Mouse (Mus musculus) myocyte (in vitro differentiated cells): ENCODE measurements around the gene Eefsec. TPM values are rescaled to one million over a fixed set of nuclear protein-coding genes. Genes with fewer than 3 reads are reported as not detected.
A peak's percentile ranks its signal among the peaks of the same experiment; 100 is the strongest.

Experiments used
- H3K27me3 ChIP-seq: one replicate; pipeline ENCODE4 v1.6.1; 2011; ENCODE audit not compliant: control insufficient read depth, insufficient read depth, insufficient read length
- H3K36me3 ChIP-seq: one replicate; pipeline ENCODE4 v1.6.1; 2011; ENCODE audit not compliant: control insufficient read depth, insufficient read depth
- H3K4me2 ChIP-seq: one replicate; pipeline ENCODE4 v1.6.1; 2011; ENCODE audit warnings: low read depth, control low read depth
- H3K4me3 ChIP-seq: one replicate; pipeline ENCODE4 v1.5.1; 2011; ENCODE audit warnings: mild to moderate bottlenecking, control low read depth, moderate library complexity
- H3K79me2 ChIP-seq: one replicate; pipeline ENCODE4 v1.6.1; 2011; ENCODE audit not compliant: control insufficient read depth, insufficient read depth
- H3ac ChIP-seq: one replicate; pipeline ENCODE4 v1.6.1; 2011; ENCODE audit not compliant: control insufficient read depth, insufficient read length
- CEBPB ChIP-seq: IDR thresholded peaks from 2 replicates; pipeline ENCODE4 v1.6.1; 2011; ENCODE audit warnings: mild to moderate bottlenecking, moderate library complexity; ENCODE audit not compliant: poor library complexity, insufficient read depth, severe bottlenecking
- E2F4 ChIP-seq: IDR thresholded peaks from one replicate; pipeline ENCODE4 v1.6.1; 2011; ENCODE audit warnings: mild to moderate bottlenecking, control low read depth, moderate library complexity; ENCODE audit not compliant: insufficient read depth
- MAX ChIP-seq: IDR thresholded peaks from one replicate; pipeline ENCODE4 v1.6.1; 2011; ENCODE audit warnings: low read depth, mild to moderate bottlenecking, control low read depth
- MYOD1 ChIP-seq, 3 experiments: IDR thresholded peaks; one replicate each; pipeline ENCODE4 v1.6.1; 2011; ENCODE audit warnings: control low read depth in 2 of 3, low read depth in 2 of 3, mild to moderate bottlenecking in 2 of 3, moderate library complexity in 1 of 3; ENCODE audit not compliant: insufficient read length in 2 of 3, control insufficient read depth in 1 of 3
- MYOG ChIP-seq, 3 experiments: IDR thresholded peaks; one replicate each; pipeline ENCODE4 v1.6.1; 2011; ENCODE audit warnings: control low read depth in 2 of 3, low read depth in 2 of 3, mild to moderate bottlenecking in 2 of 3; ENCODE audit not compliant: insufficient read length in 2 of 3, control insufficient read depth in 1 of 3, insufficient read depth in 1 of 3
- POLR2A ChIP-seq: IDR thresholded peaks from one replicate; pipeline ENCODE4 v1.6.1; 2011; ENCODE audit warnings: low read depth, mild to moderate bottlenecking, control low read depth, moderate library complexity; ENCODE audit not compliant: insufficient read length
- POLR2AphosphoS2 ChIP-seq: IDR thresholded peaks from one replicate; pipeline ENCODE4 v1.6.1; 2011; ENCODE audit warnings: low read depth, control low read depth; ENCODE audit not compliant: insufficient read length
- REST ChIP-seq: IDR thresholded peaks from one replicate; pipeline ENCODE4 v1.6.1; 2011; ENCODE audit warnings: mild to moderate bottlenecking, control low read depth, moderate library complexity; ENCODE audit not compliant: insufficient read depth, insufficient read length
- SRF ChIP-seq: IDR thresholded peaks from one replicate; pipeline ENCODE4 v1.6.1; 2011; ENCODE audit warnings: low read depth; ENCODE audit not compliant: control insufficient read depth, insufficient read length
- TCF12 ChIP-seq: IDR thresholded peaks from one replicate; pipeline ENCODE4 v1.6.1; 2011; ENCODE audit warnings: mild to moderate bottlenecking, control low read depth; ENCODE audit not compliant: poor library complexity, insufficient read depth, severe bottlenecking
- TCF3 ChIP-seq: IDR thresholded peaks from one replicate; pipeline ENCODE4 v1.6.1; 2011; ENCODE audit warnings: low read depth, control low read depth; ENCODE audit not compliant: insufficient read length
- USF1 ChIP-seq: IDR thresholded peaks from one replicate; pipeline ENCODE4 v1.6.1; 2011; ENCODE audit warnings: low read depth, mild to moderate bottlenecking, control low read depth, moderate library complexity
- polyA plus RNA-seq: library from polyadenylated mRNA; unstranded; fragments of >200 nt; fragmentation: generic; extraction: Trizol; gene quantifications from one replicate; pipeline ENCODE4 v1.2.1, GENCODE M21; 2012; ENCODE audit warnings: missing spikeins

Eefsec gene
- polyA plus RNA-seq, 1 experiment = 14.5 TPM

DNA sequence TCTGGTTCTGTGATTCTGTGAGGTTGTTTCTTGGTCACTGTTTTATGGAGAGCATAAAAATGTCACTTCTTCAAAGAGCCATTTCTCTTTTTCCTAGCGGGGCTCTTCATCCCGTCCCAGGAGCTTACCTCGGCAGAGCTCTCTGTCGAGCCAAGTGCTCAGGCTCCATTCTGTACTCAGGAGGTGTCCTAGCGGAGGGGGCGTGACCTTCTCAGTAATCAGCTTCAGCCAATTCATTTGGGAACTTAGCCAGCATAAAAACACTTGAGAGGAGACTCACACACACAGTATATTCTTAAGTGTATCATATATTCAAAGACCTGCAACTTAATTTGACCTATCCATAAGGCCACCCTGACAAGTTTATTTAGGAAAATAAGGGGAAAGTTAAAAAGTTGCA is 34.1 kb upstream of the Eefsec start:
- TF ChIP-seq TCF12 = no peak
- no peak for TF ChIP-seq TCF3
- no peak for TF ChIP-seq MYOG (IDR thresholded peaks at IDR 0.05; ENCODE audit: control insufficient read depth in 1 of 3, insufficient read depth in 1 of 3, insufficient read length in 2 of 3, low read depth in 2 of 3)
- TF ChIP-seq SRF = no peak
- Histone ChIP-seq H3K79me2 (no peaks in the 10 kb centered on the region), H3K4me3 (no peak overlapping the region), H3K36me3 (peaks cover 20% of the 10 kb centered on the region), H3ac (no peak overlapping the region), H3K4me2 (no peak overlapping the region), H3K27me3 (no peaks in the 10 kb centered on the region)

DNA sequence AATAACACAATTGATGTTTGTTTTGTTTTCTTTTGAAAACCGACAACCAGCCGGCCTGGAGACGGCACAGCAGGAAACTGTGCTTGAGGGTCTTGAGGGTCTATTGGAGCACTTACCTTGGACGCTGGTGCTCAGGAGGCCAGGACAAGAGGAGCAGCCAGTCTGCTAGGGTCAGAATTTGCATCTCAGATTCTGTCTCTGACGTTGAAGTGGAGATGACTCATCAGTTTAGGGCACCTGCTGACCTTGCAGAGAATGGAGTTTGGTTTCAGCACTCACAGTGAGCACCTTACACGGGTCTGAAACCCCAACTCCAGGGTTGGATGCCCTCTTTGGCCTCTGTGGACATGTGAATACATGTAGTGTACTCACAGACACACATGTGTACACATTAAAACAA is 23.5 kb upstream of the Eefsec start:
- no peak overlapping the region for H3K4me2 ChIP-seq
- peaks cover 15% of the 10 kb centered on the region for H3K36me3 ChIP-seq
- no peak overlapping the region for H3ac ChIP-seq
- H3K4me3 ChIP-seq = no peak overlapping the region
- H3K79me2 ChIP-seq = peaks cover 19% of the 10 kb centered on the region
- no peaks in the 10 kb centered on the region for H3K27me3 ChIP-seq
- TF ChIP-seq E2F4 (no peak), MYOG (IDR thresholded peaks at IDR 0.05; ENCODE audit: control insufficient read depth in 1 of 3, insufficient read depth in 1 of 3, insufficient read length in 2 of 3, low read depth in 2 of 3) (no peak), CEBPB (no peak), USF1 (no peak), MAX (no peak), MYOD1 (IDR thresholded peaks at IDR 0.05; ENCODE audit: control insufficient read depth in 1 of 3, insufficient read length in 2 of 3, low read depth in 2 of 3) (no peak), POLR2AphosphoS2 (no peak), SRF (no peak)

- Histone ChIP-seq H3K4me3 (peak within 1 kb of the TSS; percentile 57), H3K79me2 (peaks cover 16% of the 10 kb centered on the region), H3K27me3 (no peaks in the 10 kb centered on the region), H3K36me3 (peaks cover 7% of the 10 kb centered on the region), H3K4me2 (peak within 1 kb of the TSS; percentile 88), H3ac (peak within 1 kb of the TSS; percentile 75)
- peak; percentile 51 for TF ChIP-seq POLR2A
- no peak for TF ChIP-seq MYOD1 (IDR thresholded peaks at IDR 0.05; ENCODE audit: control insufficient read depth in 1 of 3, insufficient read length in 2 of 3, low read depth in 2 of 3)
- TF ChIP-seq MYOG (IDR thresholded peaks at IDR 0.05; ENCODE audit: control insufficient read depth in 1 of 3, insufficient read depth in 1 of 3, insufficient read length in 2 of 3, low read depth in 2 of 3) = peak in 1 of 3 experiments; percentile 7
- TF ChIP-seq USF1 = no peak
- no peak for TF ChIP-seq REST
- TF ChIP-seq CEBPB = no peak
- no peak for TF ChIP-seq E2F4
- no peak for TF ChIP-seq TCF3
Measured at GRCm38 (mm10) chr6:88465181-88465920, 19.0 kb upstream of the Eefsec start, which contains the start of gene Ruvbl1. Gene Ruvbl1 (plus strand): TSS chr6:88465409.

DNA sequence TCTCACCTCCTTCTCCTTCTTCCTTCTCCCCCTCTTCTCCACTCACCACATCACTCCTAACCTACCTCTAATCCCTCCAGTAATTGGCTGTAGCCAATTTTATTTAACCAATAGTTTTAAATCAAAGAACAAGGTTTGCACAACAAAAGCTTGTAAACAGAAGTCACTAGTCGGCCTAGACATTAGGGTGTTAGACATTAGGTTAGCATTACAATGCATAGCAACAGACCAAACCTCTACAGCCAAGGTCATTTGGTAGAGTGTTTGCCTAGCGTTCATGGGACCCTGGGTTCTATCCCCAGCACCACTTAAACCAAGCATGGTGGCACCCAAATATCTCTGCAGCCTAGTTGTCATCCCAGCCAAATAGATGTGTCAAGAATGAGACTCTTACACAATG is 8.2 kb upstream of the Eefsec start:
- Histone ChIP-seq H3K36me3 (no peaks in the 10 kb centered on the region), H3K4me3 (no peak overlapping the region), H3K4me2 (no peak overlapping the region), H3K27me3 (peaks cover 39% of the 10 kb centered on the region), H3K79me2 (no peaks in the 10 kb centered on the region), H3ac (no peak overlapping the region)
- TF ChIP-seq TCF3 (no peak), USF1 (no peak), MYOD1 (IDR thresholded peaks at IDR 0.05; ENCODE audit: control insufficient read depth in 1 of 3, insufficient read length in 2 of 3, low read depth in 2 of 3) (no peak), TCF12 (no peak), SRF (no peak)

- H3K36me3 ChIP-seq = no peaks in the 10 kb centered on the region
- no peak overlapping the region for H3ac ChIP-seq
- H3K4me2 ChIP-seq = no peak overlapping the region
- TF ChIP-seq SRF (no peak), POLR2A (no peak), E2F4 (no peak), MAX (no peak), POLR2AphosphoS2 (no peak), REST (no peak), TCF3 (no peak), USF1 (no peak), MYOG (IDR thresholded peaks at IDR 0.05; ENCODE audit: control insufficient read depth in 1 of 3, insufficient read depth in 1 of 3, insufficient read length in 2 of 3, low read depth in 2 of 3) (no peak), TCF12 (no peak), CEBPB (no peak), MYOD1 (IDR thresholded peaks at IDR 0.05; ENCODE audit: control insufficient read depth in 1 of 3, insufficient read length in 2 of 3, low read depth in 2 of 3) (no peak)
- no peaks in the 10 kb centered on the region for H3K79me2 ChIP-seq
- H3K27me3 ChIP-seq = peaks cover 17% of the 10 kb centered on the region
- H3K4me3 ChIP-seq = no peak overlapping the region
Measured at GRCm38 (mm10) chr6:88447454-88447853, 1.1 kb upstream of the Eefsec start.
